Mouse (Mus musculus) heart, embryonic 10.5 days (tissue): ENCODE results near the gene Boc. TPM values are rescaled to one million over a fixed set of nuclear protein-coding genes. Genes with fewer than 3 reads are reported as not detected.

ENCODE experiments used
- DNase-seq: peaks from one replicate; pipeline ENCODE4 v3.0.0-alpha.2; 2017; ENCODE audit warnings: low spot score
- H3K27ac ChIP-seq: fragments of 300-500 bp; sonication (generic); 2 replicates; pipeline ENCODE4 v1.5.1; 2016; ENCODE audit warnings: mild to moderate bottlenecking
- H3K27me3 ChIP-seq: fragments of 300-500 bp; sonication (generic); 2 replicates; pipeline ENCODE4 v1.6.1; 2016; ENCODE audit warnings: mild to moderate bottlenecking; ENCODE audit not compliant: poor library complexity, insufficient read depth, severe bottlenecking
- H3K36me3 ChIP-seq: fragments of 300-500 bp; sonication (generic); 2 replicates; pipeline ENCODE4 v1.6.1; 2016; ENCODE audit warnings: mild to moderate bottlenecking, moderate library complexity
- H3K4me1 ChIP-seq: fragments of 300-500 bp; sonication (generic); 2 replicates; pipeline ENCODE4 v1.6.1; 2016; ENCODE audit warnings: mild to moderate bottlenecking
- H3K4me3 ChIP-seq: fragments of 300-500 bp; sonication (generic); 2 replicates; pipeline ENCODE4 v1.5.1; 2016; ENCODE audit warnings: mild to moderate bottlenecking, moderate library complexity
- H3K9me3 ChIP-seq: fragments of 300-500 bp; sonication (generic); 2 replicates; pipeline ENCODE4 v1.6.1; 2016; ENCODE audit warnings: mild to moderate bottlenecking, moderate library complexity
- WGBS: fragments of 180-500 bp; shearing (Covaris S2); methylation state at CpG from one replicate; pipeline ENCODE4 v1.1.7; 2016; 5-methylcytosine and 5-hydroxymethylcytosine counted together
- polyA plus RNA-seq: library from polyadenylated mRNA; unstranded; fragments of >200 nt; fragmentation: Nextera tagmentation; extraction: Ambion mirVana; gene quantifications from 2 replicates; pipeline ENCODE4 v1.2.1, GENCODE M21; 2016

Gene Boc
- polyA plus RNA-seq, 1 experiment from 2014 or later = 8.7 TPM

- Histone ChIP-seq H3K4me3 (no peak overlapping the region), H3K36me3 (0 out of 2 replicates have a peak, but pooled peaks cover 3% of the 10 kb centered on the region), H3K9me3 (no peaks in the 10 kb centered on the region), H3K27ac (no peak overlapping the region), H3K4me1 (peaks cover 46% of the 10 kb centered on the region), H3K27me3 (peaks cover 3% of the 10 kb centered on the region; the same call in 1 of the 2 replicates)
- WGBS = 28% methylated on average over 7 of the region's 7 CpGs
- peak; percentile 62 for DNase-seq
These were observed 8.6 kb downstream of the Boc start for GRCm38 (mm10) chr16:44549867-44550679.

- no peak overlapping the region for H3K27ac ChIP-seq
These were observed 9.3 kb downstream of the Boc start for GRCm38 (mm10) chr16:44549381-44549780.

GRCm38 (mm10) chr16:44547976-44548375 is 10.7 kb downstream of the Boc start:
- peaks cover 60% of the 10 kb centered on the region for H3K4me1 ChIP-seq
- H3K9me3 ChIP-seq = no peaks in the 10 kb centered on the region
- no peak overlapping the region for H3K4me3 ChIP-seq
- 0 out of 2 replicates have a peak, but pooled peaks cover 3% of the 10 kb centered on the region for H3K36me3 ChIP-seq
- WGBS = 86% methylated on average over 1 of the region's 1 CpGs
- peaks cover 2% of the 10 kb centered on the region; the same call in 1 of the 2 replicates for H3K27me3 ChIP-seq
- no peak overlapping the region for H3K27ac ChIP-seq
- DNase-seq = peak; percentile 13

More at GRCm38 (mm10) chr16:44549381-44549780, 9.3 kb downstream of the Boc start:
- DNase-seq = peak; percentile 63
- H3K27me3 ChIP-seq = peaks cover 3% of the 10 kb centered on the region; the same call in 1 of the 2 replicates
- 0 out of 2 replicates have a peak, but pooled peaks cover 3% of the 10 kb centered on the region for H3K36me3 ChIP-seq
- WGBS = 54% methylated on average over 6 of the region's 6 CpGs
- H3K4me1 ChIP-seq = peaks cover 51% of the 10 kb centered on the region
- H3K9me3 ChIP-seq = no peaks in the 10 kb centered on the region
- no peak overlapping the region for H3K4me3 ChIP-seq

- DNase-seq = peak; percentile 67
- Histone ChIP-seq H3K36me3 (0 out of 2 replicates have a peak, but pooled peaks cover 3% of the 10 kb centered on the region), H3K4me3 (no peak overlapping the region), H3K9me3 (no peaks in the 10 kb centered on the region), H3K27me3 (no peaks in the 10 kb centered on the region), H3K4me1 (peaks cover 66% of the 10 kb centered on the region), H3K27ac (no peak overlapping the region)
- 66% methylated on average over 8 of the region's 8 CpGs for WGBS
These were observed 11.9 kb downstream of the Boc start for GRCm38 (mm10) chr16:44546831-44547230.

- H3K4me3 ChIP-seq = no peak overlapping the region
- DNase-seq = peak; percentile 63
- 0 out of 2 replicates have a peak, but pooled peaks cover 3% of the 10 kb centered on the region for H3K36me3 ChIP-seq
- peaks cover 64% of the 10 kb centered on the region for H3K4me1 ChIP-seq
- WGBS = 73% methylated on average over 2 of the region's 2 CpGs
- no peaks in the 10 kb centered on the region for H3K9me3 ChIP-seq
- no peak overlapping the region; the same call in 1 of the 2 replicates for H3K27ac ChIP-seq
- H3K27me3 ChIP-seq = no peaks in the 10 kb centered on the region
These were observed 12.8 kb downstream of the Boc start for GRCm38 (mm10) chr16:44545939-44546338.

- no peak for DNase-seq
- 44% methylated on average over 7 of the region's 7 CpGs for WGBS
- H3K4me1 ChIP-seq = peaks cover 56% of the 10 kb centered on the region
- no peaks in the 10 kb centered on the region for H3K9me3 ChIP-seq
- H3K36me3 ChIP-seq = 0 out of 2 replicates have a peak, but pooled peaks cover 3% of the 10 kb centered on the region
- H3K27me3 ChIP-seq = no peaks in the 10 kb centered on the region
- no peak overlapping the region for H3K27ac ChIP-seq
- no peak overlapping the region for H3K4me3 ChIP-seq
These were observed 13.5 kb downstream of the Boc start for GRCm38 (mm10) chr16:44545153-44545552.

GRCm38 (mm10) chr16:44543098-44543497 is 15.6 kb downstream of the Boc start:
- peaks cover 54% of the 10 kb centered on the region for H3K4me1 ChIP-seq
- no peak overlapping the region for H3K27ac ChIP-seq
- H3K9me3 ChIP-seq = no peaks in the 10 kb centered on the region
- H3K27me3 ChIP-seq = no peaks in the 10 kb centered on the region
- no peak for DNase-seq
- 58% methylated on average over 3 of the region's 3 CpGs for WGBS
- 0 out of 2 replicates have a peak, but pooled peaks cover 2% of the 10 kb centered on the region for H3K36me3 ChIP-seq
- H3K4me3 ChIP-seq = no peak overlapping the region

- Histone ChIP-seq H3K27ac (peak overlapping the region; percentile 37; the same call in 1 of the 2 replicates), H3K9me3 (no peaks in the 10 kb centered on the region), H3K27me3 (no peaks in the 10 kb centered on the region), H3K4me1 (peaks cover 53% of the 10 kb centered on the region), H3K36me3 (no peaks in the 10 kb centered on the region), H3K4me3 (no peak overlapping the region)
- peak; percentile 41 for DNase-seq
- WGBS = 59% methylated on average over 3 of the region's 3 CpGs
These were observed 16.5 kb downstream of the Boc start for GRCm38 (mm10) chr16:44542029-44542690.

- no peaks in the 10 kb centered on the region for H3K9me3 ChIP-seq
- H3K27ac ChIP-seq = no peak overlapping the region
- H3K36me3 ChIP-seq = no peaks in the 10 kb centered on the region
- no peak overlapping the region for H3K4me3 ChIP-seq
- WGBS = 76% methylated on average over 8 of the region's 8 CpGs
- peaks cover 38% of the 10 kb centered on the region for H3K4me1 ChIP-seq
- H3K27me3 ChIP-seq = no peaks in the 10 kb centered on the region
- no peak for DNase-seq
These were observed 19.1 kb downstream of the Boc start for GRCm38 (mm10) chr16:44539611-44540010.

- Histone ChIP-seq H3K27me3 (no peaks in the 10 kb centered on the region), H3K36me3 (no peaks in the 10 kb centered on the region), H3K9me3 (no peaks in the 10 kb centered on the region), H3K4me1 (peaks cover 40% of the 10 kb centered on the region), H3K27ac (peak overlapping the region; percentile 37; the same call in 1 of the 2 replicates), H3K4me3 (no peak overlapping the region)
- WGBS = 54% methylated on average over 16 of the region's 16 CpGs
- no peak for DNase-seq
These were observed 20.0 kb downstream of the Boc start for GRCm38 (mm10) chr16:44538401-44539395.

GRCm38 (mm10) chr16:44534122-44534521 is 24.6 kb downstream of the Boc start:
- DNase-seq = no peak
- Histone ChIP-seq H3K36me3 (no peaks in the 10 kb centered on the region), H3K27me3 (no peaks in the 10 kb centered on the region), H3K27ac (no peak overlapping the region), H3K9me3 (no peaks in the 10 kb centered on the region), H3K4me1 (peaks cover 52% of the 10 kb centered on the region), H3K4me3 (no peak overlapping the region)
- WGBS = 35% methylated on average over 7 of the region's 7 CpGs

- Histone ChIP-seq H3K4me1 (peaks cover 49% of the 10 kb centered on the region), H3K36me3 (no peaks in the 10 kb centered on the region), H3K9me3 (no peaks in the 10 kb centered on the region), H3K27ac (no peak overlapping the region; the same call in 1 of the 2 replicates), H3K4me3 (no peak overlapping the region), H3K27me3 (no peaks in the 10 kb centered on the region)
- 42% methylated on average over 8 of the region's 8 CpGs for WGBS
- DNase-seq = no peak
These were observed 25.2 kb downstream of the Boc start for GRCm38 (mm10) chr16:44533522-44533921.
